Mouse (Mus musculus) telencephalon, adult 2 months (tissue): ENCODE measurements around the gene Mvk.

ENCODE experiments used
- DNase-seq: peaks from one replicate; pipeline ENCODE4 v3.0.0-alpha.2; 2011; ENCODE audit warnings: low read depth, low spot score

Mvk gene

GRCm38 (mm10) chr5:114443566-114444367 is at the start of gene Mvk, which contains the start of gene Mmab:
Gene Mvk, plus strand, starts transcription at chr5:114444269.
Gene Mmab, minus strand, starts transcription at chr5:114444060.
- DNase-seq: peak; percentile 98

DNA sequence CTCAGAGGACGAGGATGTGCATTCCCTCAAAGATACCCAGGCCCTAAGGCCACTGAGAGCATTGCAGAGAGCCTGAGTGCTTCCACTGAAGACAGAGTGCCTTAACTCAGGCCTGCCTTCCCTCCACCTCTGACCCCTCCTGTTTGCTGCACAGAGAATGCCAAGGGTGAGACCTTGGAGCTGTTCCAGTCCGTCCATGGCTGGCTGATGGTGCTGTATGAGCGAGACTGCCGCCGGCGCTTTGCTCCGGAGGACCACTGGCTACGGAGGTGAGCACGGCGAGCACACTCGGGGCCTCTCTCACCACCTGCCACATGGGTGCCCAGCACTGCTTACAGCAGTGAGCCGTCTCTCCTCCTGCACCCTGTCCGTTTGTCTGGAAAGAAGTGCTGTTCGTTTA is 37.5 kb upstream of the Mvk start:
- no peak for DNase-seq

DNA sequence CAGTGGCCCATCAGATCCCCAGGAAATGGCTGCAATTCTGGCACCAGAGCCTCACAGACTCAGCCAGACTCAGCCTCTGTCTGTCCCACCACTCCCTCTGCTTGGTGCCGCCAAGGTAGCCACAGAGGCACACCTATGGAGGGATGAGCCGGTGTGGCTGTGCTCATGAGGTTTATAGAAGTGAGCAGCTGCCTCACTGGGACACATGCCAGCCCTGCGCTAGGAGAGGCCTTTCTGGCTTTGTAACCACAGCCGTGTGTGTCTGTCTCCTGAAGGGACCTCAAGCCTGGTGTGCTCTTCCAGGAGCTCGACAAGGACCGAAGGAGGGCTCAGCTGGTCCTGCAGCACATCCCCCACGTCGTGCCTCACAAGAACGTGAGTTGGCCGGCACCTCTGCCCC is 36.8 kb upstream of the Mvk start:
- no peak for DNase-seq

- no peak for DNase-seq
Observed at GRCm38 (mm10) chr5:114407810-114408209, 36.3 kb upstream of the Mvk start.

- no peak for DNase-seq
Observed at GRCm38 (mm10) chr5:114408846-114409245, 35.2 kb upstream of the Mvk start.

DNA sequence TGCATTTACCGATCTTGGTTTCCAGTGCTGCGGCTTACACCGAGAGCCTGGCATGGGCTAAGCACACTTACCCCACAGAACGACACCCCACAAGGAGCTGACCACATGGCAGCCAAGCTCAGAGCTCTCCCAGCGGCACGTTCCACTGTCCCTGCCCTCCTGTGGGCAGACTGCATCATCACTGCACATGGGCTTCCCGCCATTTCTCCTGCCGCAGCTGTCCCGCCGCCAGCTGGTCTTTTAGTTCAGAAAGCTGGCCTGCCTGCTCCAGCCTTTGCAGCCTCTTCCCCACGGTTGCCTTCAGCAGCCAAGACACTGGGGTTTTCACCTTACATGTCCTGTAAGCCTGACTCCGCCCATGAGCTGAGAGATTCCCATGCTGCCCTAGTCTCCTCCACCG is 33.6 kb upstream of the Mvk start:
- no peak for DNase-seq

DNA sequence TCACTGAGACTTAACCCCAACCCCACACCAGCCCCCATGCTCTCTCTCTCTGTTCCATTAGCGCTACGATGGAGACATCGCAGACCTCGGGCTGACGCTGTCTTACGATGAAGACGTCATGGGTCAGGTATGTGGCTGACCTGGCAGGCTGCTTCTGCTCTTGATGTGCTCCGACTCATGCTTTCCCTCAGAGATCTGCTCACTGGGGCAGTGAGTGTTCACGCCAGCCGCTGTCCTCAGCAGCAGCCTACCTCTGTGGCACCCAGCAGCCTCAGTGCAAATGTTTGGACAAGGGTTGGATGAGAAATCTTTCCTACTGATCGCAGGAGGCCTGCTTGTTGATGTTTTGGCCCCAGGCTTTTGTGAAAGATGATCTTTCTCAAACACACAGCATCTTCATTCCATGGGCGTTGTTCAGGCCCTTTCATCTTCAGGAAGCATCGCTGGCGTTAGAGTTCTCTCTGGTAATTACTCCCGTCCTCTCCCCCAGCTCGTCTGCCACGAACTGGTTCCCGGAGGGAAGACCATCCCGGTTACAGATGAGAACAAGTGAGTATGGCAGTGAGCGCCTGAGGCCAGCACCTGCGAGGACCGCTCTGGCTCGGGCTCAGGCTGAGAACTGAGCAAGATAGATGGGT is 31.6 kb upstream of the Mvk start:
- no peak for DNase-seq

DNA sequence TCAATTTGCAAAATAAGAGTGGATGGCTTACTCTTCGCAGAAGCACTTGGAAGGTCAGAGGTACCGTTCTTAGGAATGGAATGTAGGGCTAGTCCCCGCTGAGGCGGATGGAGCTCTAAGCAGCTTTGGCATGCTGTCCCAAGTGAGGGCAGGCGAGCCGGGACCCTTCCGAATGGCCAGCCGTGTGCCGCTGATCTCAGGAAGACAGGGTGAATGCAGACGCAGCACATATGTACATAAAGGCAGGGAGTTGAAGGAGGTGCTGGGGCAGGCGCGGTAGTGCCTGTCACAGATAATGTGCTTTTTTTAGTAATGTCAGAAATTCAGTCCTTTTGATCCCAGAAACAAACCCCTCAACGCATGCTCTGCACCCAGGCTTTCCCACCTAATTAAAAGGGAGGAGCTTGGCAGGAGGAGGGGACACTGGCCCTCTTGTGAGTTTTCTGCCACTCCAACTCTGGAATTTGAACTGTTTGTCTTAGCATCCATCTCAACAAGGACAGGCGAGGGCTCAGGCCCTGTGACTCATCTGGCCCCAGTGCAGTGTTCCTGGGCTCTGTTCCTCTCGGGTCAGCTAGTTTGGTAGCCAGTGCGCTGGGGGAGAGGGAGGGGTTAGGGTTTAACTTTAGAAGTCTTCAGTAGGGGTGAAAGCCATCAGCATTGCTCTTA is 30.9 kb upstream of the Mvk start:
- DNase-seq: no peak

DNA sequence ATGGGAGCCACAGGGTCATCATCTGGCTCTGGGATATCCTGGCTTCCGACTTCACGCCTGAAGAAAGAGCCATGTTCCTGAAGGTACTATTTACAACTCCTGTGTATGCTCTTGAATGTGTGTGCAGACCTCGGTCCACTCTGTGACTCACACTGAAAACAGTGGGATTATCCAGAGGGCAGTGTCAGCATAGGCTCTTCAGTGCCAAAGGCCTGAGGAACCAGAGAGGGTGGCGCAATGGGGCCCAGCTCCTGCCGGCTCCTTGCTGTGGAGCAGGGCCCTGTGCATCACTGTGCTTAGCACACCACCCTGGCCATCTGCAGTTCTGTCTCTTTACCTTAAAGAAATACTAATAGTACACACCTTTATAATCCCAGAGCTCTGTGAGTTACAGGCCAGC is 28.5 kb upstream of the Mvk start:
- DNase-seq: no peak

DNA sequence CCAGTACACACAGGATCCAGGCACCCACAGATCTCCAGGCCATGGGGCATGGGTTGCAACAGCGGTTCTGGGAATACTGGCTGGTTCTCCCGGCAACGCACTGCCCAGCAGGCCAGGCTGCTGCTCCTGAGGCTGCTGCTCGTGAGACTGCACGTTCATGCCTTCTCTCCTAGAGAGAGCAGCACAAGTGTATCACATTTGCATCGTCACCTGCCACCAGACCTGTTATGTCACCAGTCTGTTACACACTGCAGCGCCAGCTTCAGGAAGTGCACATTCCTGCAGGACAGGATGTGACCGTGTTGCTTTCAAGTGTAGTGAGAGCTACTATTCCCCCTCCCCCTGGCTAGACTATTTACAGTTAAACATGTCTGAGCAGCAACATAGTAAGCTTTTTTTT is 27.2 kb upstream of the Mvk start:
- no peak for DNase-seq

- no peak for DNase-seq
Observed at GRCm38 (mm10) chr5:114418541-114418940, 25.5 kb upstream of the Mvk start.

- DNase-seq: no peak
Observed at GRCm38 (mm10) chr5:114421561-114422298, 22.3 kb upstream of the Mvk start.

GRCm38 (mm10) chr5:114422591-114422990 is 21.5 kb upstream of the Mvk start:
- DNase-seq: no peak

DNA sequence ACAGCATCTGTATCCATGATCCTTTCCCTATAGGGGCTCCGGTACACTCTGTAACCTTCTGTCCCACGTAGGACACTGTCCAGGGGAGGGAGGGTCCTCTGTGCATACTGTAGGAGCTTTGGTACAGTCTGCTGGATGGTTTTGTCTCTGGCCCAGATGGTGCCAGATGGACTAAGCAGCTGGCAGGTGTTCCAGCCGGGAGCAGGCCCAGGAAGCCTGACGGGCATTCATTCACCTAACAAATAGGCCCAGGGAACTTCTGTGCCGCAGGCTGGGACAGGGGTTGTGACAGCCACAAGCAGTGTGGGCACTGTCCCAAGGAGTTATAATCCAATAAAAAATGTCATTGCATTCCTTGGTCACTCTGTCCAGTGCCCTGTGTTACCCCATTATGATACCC is 20.1 kb upstream of the Mvk start:
- no peak for DNase-seq

DNA sequence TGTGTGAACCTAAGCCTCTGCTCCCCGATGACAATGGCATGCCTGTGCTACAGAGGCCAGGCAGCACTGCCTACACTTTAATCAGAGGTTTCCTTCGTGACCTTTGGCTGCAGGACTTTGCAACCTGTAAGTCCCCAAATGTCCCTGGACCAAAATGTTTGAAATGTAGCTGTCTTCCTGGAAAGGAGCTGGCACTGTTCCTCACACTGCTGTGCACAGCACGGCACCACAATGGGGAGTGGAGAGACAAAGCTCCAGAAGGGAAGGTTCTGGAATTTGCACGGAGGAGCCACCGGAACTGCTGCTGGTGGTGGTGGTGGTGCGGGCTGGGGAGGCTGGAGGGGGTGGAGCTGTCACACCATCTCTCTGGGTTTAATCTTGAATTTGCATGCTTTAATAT is 17.3 kb upstream of the Mvk start:
- no peak for DNase-seq

- no peak for DNase-seq
Observed at GRCm38 (mm10) chr5:114428621-114429020, 15.4 kb upstream of the Mvk start.

GRCm38 (mm10) chr5:114429781-114430180 is 14.3 kb upstream of the Mvk start:
- DNase-seq: no peak

- DNase-seq: no peak
Observed at GRCm38 (mm10) chr5:114434359-114434758, 9.7 kb upstream of the Mvk start.

GRCm38 (mm10) chr5:114435588-114435987 is 8.5 kb upstream of the Mvk start:
- no peak for DNase-seq

DNA sequence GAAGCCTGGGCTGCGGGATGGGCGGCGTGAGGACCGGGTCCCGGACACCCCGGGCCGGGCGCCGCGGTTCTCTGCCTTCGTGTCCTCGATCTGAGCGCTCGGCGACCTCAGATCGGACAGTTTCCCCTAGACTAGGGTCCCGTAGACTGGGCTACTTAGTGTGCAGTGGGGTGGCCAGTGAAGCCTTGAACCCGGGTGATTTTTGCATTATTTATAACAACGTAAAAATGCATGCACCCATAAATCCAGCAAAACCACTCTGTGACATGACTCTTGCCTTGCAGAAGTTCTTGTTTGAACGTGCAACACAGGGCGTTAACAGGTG is 261 bp downstream of the Mvk start:
- DNase-seq: no peak

DNA sequence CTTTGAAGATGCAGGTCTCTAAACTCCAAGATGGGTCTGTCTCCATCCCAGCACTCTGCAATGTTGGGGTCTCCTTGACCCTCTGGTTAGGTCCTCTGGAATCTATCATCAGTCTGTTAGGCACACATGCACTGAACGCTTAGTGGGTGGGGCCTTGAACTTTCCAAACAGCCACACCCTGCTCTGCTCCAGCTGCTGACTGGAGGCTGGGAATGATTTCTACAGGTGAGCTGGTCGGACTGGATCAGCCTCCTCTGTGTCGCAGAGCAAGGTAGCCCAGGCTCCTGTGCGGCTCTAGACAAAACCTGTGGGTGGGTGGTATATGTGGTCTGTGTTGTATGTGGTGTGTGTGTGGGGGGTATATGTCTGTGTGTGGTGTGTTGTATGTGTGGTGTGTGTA is 4.9 kb downstream of the Mvk start:
- no peak for DNase-seq

DNA sequence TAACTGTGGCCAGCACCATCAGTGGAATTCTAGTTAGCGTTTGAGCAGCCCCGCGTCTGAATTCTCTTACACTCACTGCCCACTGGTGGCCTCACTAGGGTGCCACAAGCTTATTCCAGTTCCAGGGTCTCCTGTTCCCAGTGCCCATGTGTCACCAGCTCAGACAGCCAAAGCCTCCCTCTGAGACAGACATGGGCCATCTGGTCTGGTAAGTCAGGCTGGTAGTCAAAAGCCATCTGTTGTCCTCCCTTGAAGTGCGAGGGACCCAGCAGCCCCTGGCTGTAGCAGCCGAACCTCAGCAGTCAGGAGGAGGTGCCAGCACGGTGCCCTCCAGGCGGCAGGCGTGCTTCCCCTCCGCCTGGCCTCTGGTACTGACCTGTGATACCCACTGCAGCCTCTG is 12.2 kb downstream of the Mvk start:
- no peak for DNase-seq
